Mouse (Mus musculus) myocyte (in vitro differentiated cells): ENCODE results near the gene Angptl2.

Experiments used
- CEBPB ChIP-seq: IDR thresholded peaks from 2 replicates; pipeline ENCODE4 v1.6.1; 2011; ENCODE audit warnings: mild to moderate bottlenecking, moderate library complexity; ENCODE audit not compliant: poor library complexity, insufficient read depth, severe bottlenecking
- E2F4 ChIP-seq: IDR thresholded peaks from one replicate; pipeline ENCODE4 v1.6.1; 2011; ENCODE audit warnings: mild to moderate bottlenecking, control low read depth, moderate library complexity; ENCODE audit not compliant: insufficient read depth
- MAX ChIP-seq: IDR thresholded peaks from one replicate; pipeline ENCODE4 v1.6.1; 2011; ENCODE audit warnings: low read depth, mild to moderate bottlenecking, control low read depth
- MYOD1 ChIP-seq, 3 experiments: IDR thresholded peaks; one replicate each; pipeline ENCODE4 v1.6.1; 2011; ENCODE audit warnings: control low read depth in 2 of 3, low read depth in 2 of 3, mild to moderate bottlenecking in 2 of 3, moderate library complexity in 1 of 3; ENCODE audit not compliant: insufficient read length in 2 of 3, control insufficient read depth in 1 of 3
- MYOG ChIP-seq, 3 experiments: IDR thresholded peaks; one replicate each; pipeline ENCODE4 v1.6.1; 2011; ENCODE audit warnings: control low read depth in 2 of 3, low read depth in 2 of 3, mild to moderate bottlenecking in 2 of 3; ENCODE audit not compliant: insufficient read length in 2 of 3, control insufficient read depth in 1 of 3, insufficient read depth in 1 of 3
- POLR2A ChIP-seq: IDR thresholded peaks from one replicate; pipeline ENCODE4 v1.6.1; 2011; ENCODE audit warnings: low read depth, mild to moderate bottlenecking, control low read depth, moderate library complexity; ENCODE audit not compliant: insufficient read length
- POLR2AphosphoS2 ChIP-seq: IDR thresholded peaks from one replicate; pipeline ENCODE4 v1.6.1; 2011; ENCODE audit warnings: low read depth, control low read depth; ENCODE audit not compliant: insufficient read length
- REST ChIP-seq: IDR thresholded peaks from one replicate; pipeline ENCODE4 v1.6.1; 2011; ENCODE audit warnings: mild to moderate bottlenecking, control low read depth, moderate library complexity; ENCODE audit not compliant: insufficient read depth, insufficient read length
- TCF12 ChIP-seq: IDR thresholded peaks from one replicate; pipeline ENCODE4 v1.6.1; 2011; ENCODE audit warnings: mild to moderate bottlenecking, control low read depth; ENCODE audit not compliant: poor library complexity, insufficient read depth, severe bottlenecking

GRCm38 (mm10) chr2:33288837-33289236 lies 73.0 kb downstream of the Angptl2 start:
- no peak for TF ChIP-seq E2F4
- no peak for TF ChIP-seq POLR2A
- TF ChIP-seq REST = no peak
- TF ChIP-seq MYOG (IDR thresholded peaks at IDR 0.05; ENCODE audit: control insufficient read depth in 1 of 3, insufficient read depth in 1 of 3, insufficient read length in 2 of 3, low read depth in 2 of 3) = no peak
- no peak for TF ChIP-seq TCF12
- no peak for TF ChIP-seq MYOD1 (IDR thresholded peaks at IDR 0.05; ENCODE audit: control insufficient read depth in 1 of 3, insufficient read length in 2 of 3, low read depth in 2 of 3)
- no peak for TF ChIP-seq MAX
- TF ChIP-seq POLR2AphosphoS2 = no peak
- TF ChIP-seq CEBPB = no peak
